Mouse (Mus musculus): Measurements from ENCODE around the gene Myo16. TPM values are rescaled to one million over a fixed set of nuclear protein-coding genes. Genes with fewer than 3 reads are reported as not detected.

Gene Myo16
- total and polyA plus RNA-seq, 3 experiments: 1.4 to 3.8 TPM; not detected in 1

DNA sequence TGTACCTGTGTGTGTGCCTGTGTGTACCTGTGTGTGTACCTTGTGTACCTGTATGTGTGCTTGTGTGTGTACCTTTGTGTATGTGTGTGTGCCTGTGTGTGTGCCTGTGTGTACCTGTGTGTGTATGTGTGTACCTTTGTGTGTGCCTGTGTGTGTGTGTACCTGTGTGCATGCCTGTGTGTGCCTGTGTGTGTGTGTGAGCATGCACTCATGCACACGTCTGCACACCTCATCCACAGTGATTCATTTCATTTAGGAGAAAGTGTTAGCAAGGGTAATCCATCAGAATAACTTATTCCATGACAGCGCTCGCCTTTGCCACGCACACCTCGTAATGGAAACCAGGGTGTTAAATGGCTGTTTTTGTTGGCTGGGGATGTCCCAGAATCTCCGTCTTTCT is 36.9 kb downstream of the Myo16 start:
- no peak overlapping the region for H3K9ac ChIP-seq (ENCODE audit: low read depth, low read length)
- no peak for DNase-seq
- WGBS: 82% methylated on average over 6 of the region's 6 CpGs
- TF ChIP-seq CTCF (IDR thresholded peaks at IDR 0.05): no peak
- TF ChIP-seq EP300 (IDR thresholded peaks at IDR 0.05; ENCODE audit: insufficient read depth, low read depth, low read length): no peak
- no peak for TF ChIP-seq POLR2A (IDR thresholded peaks at IDR 0.05; ENCODE audit: insufficient read depth, low read depth, low read length)
- no peaks in the 10 kb centered on the region for H3K36me3 ChIP-seq (ENCODE audit: control insufficient read depth, insufficient read depth, low read length)
- H3K4me1 ChIP-seq (ENCODE audit: control insufficient read depth, insufficient read depth, low read length): no peaks in the 10 kb centered on the region
- H3K27me3 ChIP-seq (ENCODE audit: control insufficient read depth, insufficient read depth, low read length): no peaks in the 10 kb centered on the region
- no peak overlapping the region for H3K4me3 ChIP-seq
- no peaks in the 10 kb centered on the region for H3K79me2 ChIP-seq (replicated peaks; ENCODE audit: control insufficient read depth, insufficient read depth, low read length)
- intact Hi-C loops (cut with DNase I): no loop called here
- H3K27ac ChIP-seq: no peak overlapping the region

DNA sequence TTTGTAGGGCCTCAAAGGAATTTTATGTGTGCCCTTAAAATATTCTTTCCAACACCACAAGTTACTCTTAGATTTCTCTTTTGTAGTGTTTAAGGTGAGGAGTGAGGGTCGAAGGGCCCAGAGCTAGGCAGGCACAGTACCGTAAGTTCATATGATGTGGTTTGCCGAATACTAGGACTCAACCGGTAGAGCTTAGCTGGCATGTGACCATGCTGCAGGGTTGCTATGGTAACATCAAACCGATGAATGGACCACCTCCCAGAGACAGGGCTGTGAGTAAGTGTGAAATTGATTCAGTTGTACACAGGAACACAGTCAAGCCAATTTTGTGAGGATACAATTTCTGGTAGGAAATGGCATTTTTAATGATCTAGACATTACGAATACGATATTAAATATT is 44.5 kb downstream of the Myo16 start:
- WGBS: 77% methylated on average over 7 of the region's 7 CpGs

DNA sequence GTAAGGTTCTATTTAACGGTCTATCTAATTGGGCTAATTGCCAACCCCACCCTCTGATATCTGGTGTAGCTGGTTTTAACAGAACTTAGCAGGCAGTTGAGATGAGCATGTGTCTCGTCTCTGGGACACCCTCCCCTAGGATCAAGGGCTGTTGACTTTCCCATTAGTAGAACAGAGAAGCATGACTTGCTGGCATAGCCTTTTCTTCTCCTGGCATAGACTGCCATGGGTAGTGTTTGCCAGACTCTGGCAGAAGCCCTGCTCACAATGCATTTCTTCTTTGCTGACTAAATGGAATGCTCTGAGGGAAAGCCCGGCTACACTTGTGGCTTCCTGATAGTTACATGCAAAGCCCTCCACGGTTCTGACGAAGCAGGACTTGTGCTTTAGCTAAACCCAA is 45.6 kb downstream of the Myo16 start:
- TF ChIP-seq EP300 (IDR thresholded peaks at IDR 0.05; ENCODE audit: insufficient read depth, low read depth, low read length) (no peak), CTCF (IDR thresholded peaks at IDR 0.05) (no peak), POLR2A (IDR thresholded peaks at IDR 0.05; ENCODE audit: insufficient read depth, low read depth, low read length) (no peak)
- Histone ChIP-seq H3K79me2 (replicated peaks; ENCODE audit: control insufficient read depth, insufficient read depth, low read length) (no peaks in the 10 kb centered on the region), H3K27ac (no peak overlapping the region), H3K36me3 (ENCODE audit: control insufficient read depth, insufficient read depth, low read length) (no peaks in the 10 kb centered on the region), H3K4me1 (ENCODE audit: control insufficient read depth, insufficient read depth, low read length) (no peaks in the 10 kb centered on the region), H3K27me3 (ENCODE audit: control insufficient read depth, insufficient read depth, low read length) (no peaks in the 10 kb centered on the region), H3K9ac (ENCODE audit: low read depth, low read length) (no peak overlapping the region), H3K4me3 (no peak overlapping the region)
- DNase-seq: no peak
- 61% methylated on average over 5 of the region's 5 CpGs for WGBS
- intact Hi-C loops (cut with DNase I): no loop called here

More for the DNA sequence above, 44.5 kb downstream of the Myo16 start:
- no peaks in the 10 kb centered on the region for H3K36me3 ChIP-seq (ENCODE audit: control insufficient read depth, insufficient read depth, low read length)
- intact Hi-C loops (cut with DNase I): no loop called here
- H3K27ac ChIP-seq: no peak overlapping the region
- H3K79me2 ChIP-seq (replicated peaks; ENCODE audit: control insufficient read depth, insufficient read depth, low read length): no peaks in the 10 kb centered on the region
- no peak overlapping the region for H3K4me3 ChIP-seq
- no peak for DNase-seq
- no peaks in the 10 kb centered on the region for H3K4me1 ChIP-seq (ENCODE audit: control insufficient read depth, insufficient read depth, low read length)
- TF ChIP-seq POLR2A (IDR thresholded peaks at IDR 0.05; ENCODE audit: insufficient read depth, low read depth, low read length) (no peak), CTCF (IDR thresholded peaks at IDR 0.05) (no peak), EP300 (IDR thresholded peaks at IDR 0.05; ENCODE audit: insufficient read depth, low read depth, low read length) (no peak)
- H3K27me3 ChIP-seq (ENCODE audit: control insufficient read depth, insufficient read depth, low read length): no peaks in the 10 kb centered on the region
- no peak overlapping the region for H3K9ac ChIP-seq (ENCODE audit: low read depth, low read length)

DNA sequence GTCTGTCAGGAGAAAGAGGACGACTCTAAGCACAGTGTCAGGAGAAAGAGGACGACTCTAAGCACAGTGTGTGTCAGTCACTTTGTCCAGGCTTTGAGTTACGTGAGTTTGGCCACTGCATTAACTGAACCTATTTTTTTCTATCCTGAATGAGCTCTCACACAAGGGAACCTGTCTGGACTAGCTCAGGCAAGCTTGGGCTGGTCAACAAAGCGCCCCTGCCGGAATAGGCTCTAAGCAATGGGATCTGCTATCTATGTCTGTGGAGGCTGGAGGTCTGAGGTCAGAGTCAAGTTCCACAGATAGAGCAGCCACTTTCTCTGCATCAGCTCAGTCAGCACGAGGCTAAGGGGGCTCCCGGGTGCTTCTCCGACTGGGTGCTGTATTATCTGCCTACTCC is 46.3 kb downstream of the Myo16 start:
- H3K4me3 ChIP-seq: no peak overlapping the region
- H3K36me3 ChIP-seq (ENCODE audit: control insufficient read depth, insufficient read depth, low read length): no peaks in the 10 kb centered on the region
- no peak for DNase-seq
- H3K27ac ChIP-seq: no peak overlapping the region
- TF ChIP-seq EP300 (IDR thresholded peaks at IDR 0.05; ENCODE audit: insufficient read depth, low read depth, low read length) (no peak), POLR2A (IDR thresholded peaks at IDR 0.05; ENCODE audit: insufficient read depth, low read depth, low read length) (no peak), CTCF (IDR thresholded peaks at IDR 0.05) (no peak)
- intact Hi-C loops (cut with DNase I): no loop called here
- no peak overlapping the region for H3K9ac ChIP-seq (ENCODE audit: low read depth, low read length)
- 54% methylated on average over 8 of the region's 8 CpGs for WGBS
- H3K4me1 ChIP-seq (ENCODE audit: control insufficient read depth, insufficient read depth, low read length): no peaks in the 10 kb centered on the region
- no peaks in the 10 kb centered on the region for H3K79me2 ChIP-seq (replicated peaks; ENCODE audit: control insufficient read depth, insufficient read depth, low read length)
- no peaks in the 10 kb centered on the region for H3K27me3 ChIP-seq (ENCODE audit: control insufficient read depth, insufficient read depth, low read length)

DNA sequence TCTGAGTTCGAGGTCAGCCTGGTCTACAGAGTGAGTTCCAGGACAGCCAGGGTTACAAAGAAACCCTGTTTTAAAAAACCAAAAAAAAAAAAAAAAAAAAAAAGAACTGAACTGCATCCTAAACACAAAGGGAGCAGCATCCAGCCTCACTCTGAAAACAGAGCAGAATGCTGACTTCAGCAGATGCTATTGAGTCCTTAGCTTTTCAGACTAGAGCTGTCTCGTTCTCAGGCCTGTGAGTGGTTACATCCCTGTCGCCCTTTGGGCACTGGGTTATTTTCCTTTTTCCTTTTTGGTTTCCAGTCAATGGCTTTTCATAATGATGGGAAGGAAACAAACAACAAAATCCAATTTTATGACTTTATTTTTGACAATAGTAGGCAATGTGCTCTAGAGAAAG is 61.3 kb downstream of the Myo16 start:
- TF ChIP-seq CTCF (IDR thresholded peaks at IDR 0.05) (no peak), POLR2A (IDR thresholded peaks at IDR 0.05; ENCODE audit: insufficient read depth, low read depth, low read length) (no peak), EP300 (IDR thresholded peaks at IDR 0.05; ENCODE audit: insufficient read depth, low read depth, low read length) (no peak)
- Histone ChIP-seq H3K36me3 (ENCODE audit: control insufficient read depth, insufficient read depth, low read length) (no peaks in the 10 kb centered on the region), H3K27me3 (ENCODE audit: control insufficient read depth, insufficient read depth, low read length) (no peaks in the 10 kb centered on the region), H3K79me2 (replicated peaks; ENCODE audit: control insufficient read depth, insufficient read depth, low read length) (no peaks in the 10 kb centered on the region), H3K4me3 (no peak overlapping the region), H3K27ac (no peak overlapping the region), H3K4me1 (ENCODE audit: control insufficient read depth, insufficient read depth, low read length) (no peaks in the 10 kb centered on the region), H3K9ac (ENCODE audit: low read depth, low read length) (no peak overlapping the region)
- WGBS: 74% methylated on average over 3 of the region's 3 CpGs
- intact Hi-C loops (cut with DNase I): no loop called here
- no peak for DNase-seq

DNA sequence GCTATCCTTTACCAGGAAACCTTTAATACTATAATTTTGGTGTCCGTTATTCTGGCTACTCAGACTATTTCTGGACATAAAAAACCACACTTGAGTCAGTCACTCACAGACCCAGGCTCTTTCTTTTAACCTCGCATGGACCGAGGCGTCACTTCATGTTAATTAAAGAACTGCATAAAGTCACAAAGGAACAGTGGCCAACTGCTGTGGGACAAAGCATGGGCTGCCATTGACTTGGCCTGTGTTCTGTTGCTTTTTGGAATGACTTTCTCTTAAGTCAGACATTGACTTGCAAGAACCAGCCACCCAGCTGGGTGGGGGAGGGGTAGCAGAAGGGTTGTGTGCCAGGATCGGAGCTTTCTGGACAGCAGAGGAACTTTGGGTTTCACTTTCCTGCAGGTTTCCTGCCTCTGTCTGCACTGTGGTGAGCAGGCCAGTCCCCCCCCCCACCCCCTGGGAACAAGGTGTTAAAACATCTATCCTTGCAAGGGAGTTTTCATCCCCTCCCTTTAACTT is 66.1 kb downstream of the Myo16 start:
- no peaks in the 10 kb centered on the region for H3K36me3 ChIP-seq (ENCODE audit: control insufficient read depth, insufficient read depth, low read length)
- intact Hi-C loops (cut with DNase I): no loop called here
- no peak overlapping the region for H3K27ac ChIP-seq
- no peaks in the 10 kb centered on the region for H3K4me1 ChIP-seq (ENCODE audit: control insufficient read depth, insufficient read depth, low read length)
- TF ChIP-seq CTCF (IDR thresholded peaks at IDR 0.05) (no peak), POLR2A (IDR thresholded peaks at IDR 0.05; ENCODE audit: insufficient read depth, low read depth, low read length) (no peak), EP300 (IDR thresholded peaks at IDR 0.05; ENCODE audit: insufficient read depth, low read depth, low read length) (no peak)
- DNase-seq: no peak
- no peak overlapping the region for H3K4me3 ChIP-seq
- H3K27me3 ChIP-seq (ENCODE audit: control insufficient read depth, insufficient read depth, low read length): no peaks in the 10 kb centered on the region
- no peak overlapping the region for H3K9ac ChIP-seq (ENCODE audit: low read depth, low read length)
- no peaks in the 10 kb centered on the region for H3K79me2 ChIP-seq (replicated peaks; ENCODE audit: control insufficient read depth, insufficient read depth, low read length)
- WGBS: 72% methylated on average over 5 of the region's 5 CpGs

All from heart, adult 2 months (tissue).